Mouse (Mus musculus) midbrain, postnatal 0 days (tissue): ENCODE data around the gene Vmn1r15. TPM values are rescaled to one million over a fixed set of nuclear protein-coding genes. Genes with fewer than 3 reads are reported as not detected.

Experiments
- ATAC-seq: fragments of 200-750 bp; cut with Nextera tagmentation; 2 replicates; pipeline ENCODE4 v1.8.0; 2017; ENCODE audit warnings: moderate number of reproducible peaks, mild to moderate bottlenecking, moderate TSS enrichment, moderate library complexity; ENCODE audit not compliant: low FRiP score
- DNase-seq: peaks from one replicate; pipeline ENCODE4 v3.0.0-alpha.2; 2015; ENCODE audit warnings: low spot score
- H3K27ac ChIP-seq: fragments of 300-500 bp; sonication (generic); 2 replicates; pipeline ENCODE4 v1.5.1; 2014; ENCODE audit warnings: low read depth, mild to moderate bottlenecking, low read length, mixed read lengths
- H3K27me3 ChIP-seq: fragments of 300-500 bp; sonication (generic); 2 replicates; pipeline ENCODE4 v1.6.1; 2014; ENCODE audit warnings: low read length, control low read depth, mixed read lengths; ENCODE audit not compliant: insufficient read depth
- H3K36me3 ChIP-seq: fragments of 300-500 bp; sonication (generic); 2 replicates; pipeline ENCODE4 v1.6.1; 2014; ENCODE audit warnings: low read length, control low read depth, mixed read lengths; ENCODE audit not compliant: insufficient read depth
- H3K4me1 ChIP-seq: fragments of 300-500 bp; sonication (generic); 2 replicates; pipeline ENCODE4 v1.6.1; 2014; ENCODE audit warnings: mild to moderate bottlenecking, control low read depth, antibody characterized with exemption, low read length, mixed read lengths; ENCODE audit not compliant: insufficient read depth
- H3K4me2 ChIP-seq: fragments of 300-500 bp; sonication (generic); 2 replicates; pipeline ENCODE4 v1.6.1; 2014; ENCODE audit warnings: low read depth, mild to moderate bottlenecking, low read length, mixed read lengths; ENCODE audit not compliant: poor library complexity, severe bottlenecking
- H3K4me3 ChIP-seq: fragments of 300-500 bp; sonication (generic); 2 replicates; pipeline ENCODE4 v1.5.1; 2014; ENCODE audit warnings: low read depth, mild to moderate bottlenecking, low read length, moderate library complexity
- H3K9ac ChIP-seq: fragments of 300-500 bp; sonication (generic); replicated peaks from 2 replicates; pipeline ENCODE4 v1.6.1; 2014; ENCODE audit warnings: mild to moderate bottlenecking, low read length, moderate library complexity, mixed read lengths; ENCODE audit not compliant: poor library complexity, severe bottlenecking
- H3K9me3 ChIP-seq: fragments of 300-500 bp; sonication (generic); 2 replicates; pipeline ENCODE4 v1.6.1; 2016; ENCODE audit warnings: low read length, control low read depth
- CTCF ChIP-seq: IDR thresholded peaks from 2 replicates; pipeline ENCODE4 v1.5.1; 2016; ENCODE audit warnings: antibody characterized with exemption, mild to moderate bottlenecking
- WGBS: fragments of 180-500 bp; shearing (Covaris S2); extraction: QIAGEN DNeasy Blood & Tissue Kit; methylation state at CpG from one replicate; pipeline ENCODE4 v1.1.7; 2014; 5-methylcytosine and 5-hydroxymethylcytosine counted together
- polyA plus RNA-seq: library from polyadenylated mRNA; unstranded; fragments of >200 nt; fragmentation: Nextera tagmentation; extraction: Ambion mirVana; gene quantifications from 2 replicates; pipeline ENCODE4 v1.2.1, GENCODE M21; 2015
- total RNA-seq: library from RNA; depleted of rRNA; stranded (reverse); fragments of >200 nt; gene quantifications from 2 replicates; pipeline ENCODE4 v1.2.3, GENCODE M21; 2014; rRNA removed

Gene Vmn1r15
- total RNA-seq: not detected in 2 replicates
- polyA plus RNA-seq: not detected in 2 replicates

GRCm38 (mm10) chr6:57257652-57258051 is at the start of gene Vmn1r15:
Gene Vmn1r15, plus strand, starts transcription at chr6:57257952.
- TF ChIP-seq CTCF: no peak
- Histone ChIP-seq H3K4me3 (no peak within 1 kb of the TSS), H3K4me1 (no peaks in the 10 kb centered on the region), H3K36me3 (no peaks in the 10 kb centered on the region), H3K9me3 (no peaks in the 10 kb centered on the region), H3K9ac (no peak within 1 kb of the TSS), H3K27ac (no peak within 1 kb of the TSS), H3K27me3 (no peaks in the 10 kb centered on the region), H3K4me2 (no peak within 1 kb of the TSS)
- DNase-seq (no peak), ATAC-seq (no peak)
- 84% methylated on average over 1 of the region's 1 CpGs for WGBS

- Histone ChIP-seq H3K9me3 (no peaks in the 10 kb centered on the region), H3K4me3 (no peak within 1 kb of the TSS), H3K4me2 (no peak within 1 kb of the TSS), H3K27me3 (no peaks in the 10 kb centered on the region), H3K27ac (no peak within 1 kb of the TSS), H3K4me1 (no peaks in the 10 kb centered on the region), H3K36me3 (no peaks in the 10 kb centered on the region), H3K9ac (no peak within 1 kb of the TSS)
- DNase-seq: no peak
- no peak for TF ChIP-seq CTCF
- 94% methylated on average over 3 of the region's 3 CpGs for WGBS
- ATAC-seq: no peak
Measured at GRCm38 (mm10) chr6:57231386-57231785, 26.4 kb upstream of the Vmn1r15 start, which contains the start of gene Vmn1r14. Gene Vmn1r14, plus strand, starts transcription at chr6:57231686.

GRCm38 (mm10) chr6:57260990-57261389 is 3.2 kb downstream of the Vmn1r15 start:
- Histone ChIP-seq H3K9ac (no peak overlapping the region), H3K36me3 (no peaks in the 10 kb centered on the region), H3K9me3 (no peaks in the 10 kb centered on the region), H3K4me3 (no peak overlapping the region), H3K27me3 (no peaks in the 10 kb centered on the region), H3K4me2 (no peak overlapping the region), H3K27ac (no peak overlapping the region), H3K4me1 (no peaks in the 10 kb centered on the region)
- DNase-seq: no peak
- ATAC-seq: no peak
- no peak for TF ChIP-seq CTCF
- WGBS: 96% methylated on average over 2 of the region's 2 CpGs

- DNase-seq (no peak), ATAC-seq (no peak)
- Histone ChIP-seq H3K27ac (no peak overlapping the region), H3K4me2 (no peak overlapping the region), H3K9me3 (no peaks in the 10 kb centered on the region), H3K36me3 (no peaks in the 10 kb centered on the region), H3K27me3 (no peaks in the 10 kb centered on the region), H3K9ac (no peak overlapping the region), H3K4me3 (no peak overlapping the region), H3K4me1 (no peaks in the 10 kb centered on the region)
- no peak for TF ChIP-seq CTCF
- 74% methylated on average over 3 of the region's 3 CpGs for WGBS
Measured at GRCm38 (mm10) chr6:57271881-57272280, 14.1 kb downstream of the Vmn1r15 start.

- H3K27me3 ChIP-seq: no peaks in the 10 kb centered on the region
- no peak overlapping the region for H3K9ac ChIP-seq
- DNase-seq (no peak), ATAC-seq (no peak)
- TF ChIP-seq CTCF: no peak
- no peaks in the 10 kb centered on the region for H3K9me3 ChIP-seq
- H3K4me3 ChIP-seq: no peak overlapping the region
- no peak overlapping the region for H3K4me2 ChIP-seq
- H3K27ac ChIP-seq: no peak overlapping the region
- no peaks in the 10 kb centered on the region for H3K36me3 ChIP-seq
- no peaks in the 10 kb centered on the region for H3K4me1 ChIP-seq
Measured at GRCm38 (mm10) chr6:57272517-57272916, 14.8 kb downstream of the Vmn1r15 start.

- Histone ChIP-seq H3K4me1 (no peaks in the 10 kb centered on the region), H3K4me2 (no peak overlapping the region), H3K27ac (no peak overlapping the region), H3K9ac (no peak overlapping the region), H3K36me3 (no peaks in the 10 kb centered on the region), H3K27me3 (no peaks in the 10 kb centered on the region), H3K9me3 (no peaks in the 10 kb centered on the region), H3K4me3 (no peak overlapping the region)
- ATAC-seq (no peak), DNase-seq (no peak)
- TF ChIP-seq CTCF: no peak
Measured at GRCm38 (mm10) chr6:57278952-57279351, 21.2 kb downstream of the Vmn1r15 start.

Other genes with a start within 250 kb of the Vmn1r15 start
- gene Vmn1r7, start 232.6 kb upstream of the Vmn1r15 start, total RNA-seq: not detected in 2 replicates
- gene Vmn1r7, start 232.6 kb upstream of the Vmn1r15 start, polyA plus RNA-seq: not detected in 2 replicates
- gene Vmn1r8, start 225.7 kb upstream of the Vmn1r15 start, total RNA-seq: not detected in 2 replicates
- not detected in 2 replicates for gene Vmn1r8, start 225.7 kb upstream of the Vmn1r15 start, polyA plus RNA-seq
- gene Vmn1r9, start 191.2 kb upstream of the Vmn1r15 start, total RNA-seq: not detected in 2 replicates
- not detected in 2 replicates for gene Vmn1r9, start 191.2 kb upstream of the Vmn1r15 start, polyA plus RNA-seq
- gene Vmn1r10, start 148.5 kb upstream of the Vmn1r15 start, total RNA-seq: not detected in 2 replicates
- not detected in 2 replicates for gene Vmn1r10, start 148.5 kb upstream of the Vmn1r15 start, polyA plus RNA-seq
- not detected in 2 replicates for gene Vmn1r11, start 124.5 kb upstream of the Vmn1r15 start, total RNA-seq
- gene Vmn1r11, start 124.5 kb upstream of the Vmn1r15 start, polyA plus RNA-seq: not detected in 2 replicates
- not detected in 2 replicates for gene Vmn1r12, start 101.0 kb upstream of the Vmn1r15 start, total RNA-seq
- gene Vmn1r12, start 101.0 kb upstream of the Vmn1r15 start, polyA plus RNA-seq: not detected in 2 replicates
- not detected in 2 replicates for gene Vmn1r13, start 54.7 kb upstream of the Vmn1r15 start, total RNA-seq
- not detected in 2 replicates for gene Vmn1r13, start 54.7 kb upstream of the Vmn1r15 start, polyA plus RNA-seq
- not detected in 2 replicates for gene Vmn1r14, start 26.3 kb upstream of the Vmn1r15 start, total RNA-seq
- not detected in 2 replicates for gene Vmn1r14, start 26.3 kb upstream of the Vmn1r15 start, polyA plus RNA-seq
- not detected in 2 replicates for gene Vmn1r16, start 71.5 kb downstream of the Vmn1r15 start, total RNA-seq
- not detected in 2 replicates for gene Vmn1r16, start 71.5 kb downstream of the Vmn1r15 start, polyA plus RNA-seq
- not detected in 2 replicates for gene Vmn1r17, start 105.8 kb downstream of the Vmn1r15 start, total RNA-seq
- not detected in 2 replicates for gene Vmn1r17, start 105.8 kb downstream of the Vmn1r15 start, polyA plus RNA-seq
- gene Vmn1r18, start 137.8 kb downstream of the Vmn1r15 start, total RNA-seq: not detected in 2 replicates
- not detected in 2 replicates for gene Vmn1r18, start 137.8 kb downstream of the Vmn1r15 start, polyA plus RNA-seq
- not detected in 2 replicates for gene Vmn1r19, start 145.8 kb downstream of the Vmn1r15 start, total RNA-seq
- gene Vmn1r19, start 145.8 kb downstream of the Vmn1r15 start, polyA plus RNA-seq: not detected in 2 replicates
- gene Vmn1r20, start 171.0 kb downstream of the Vmn1r15 start, total RNA-seq: not detected in 2 replicates
- not detected in 2 replicates for gene Vmn1r20, start 171.0 kb downstream of the Vmn1r15 start, polyA plus RNA-seq